Mouse (Mus musculus) forebrain, embryonic 15.5 days (tissue): ENCODE results near the gene Slc8a3. TPM values are rescaled to one million over a fixed set of nuclear protein-coding genes. Genes with fewer than 3 reads are reported as not detected.

Experiments
- ATAC-seq: fragments of 200-750 bp; cut with Nextera tagmentation; replicated peaks from 2 replicates; pipeline ENCODE4 v1.8.0; 2017; ENCODE audit warnings: mild to moderate bottlenecking, moderate TSS enrichment, moderate library complexity
- H3K27ac ChIP-seq: fragments of 300-500 bp; sonication (generic); replicated peaks from 2 replicates; pipeline ENCODE4 v1.5.1; 2015; ENCODE audit warnings: mild to moderate bottlenecking, inconsistent platforms
- H3K27me3 ChIP-seq: fragments of 300-500 bp; sonication (generic); 2 replicates; pipeline ENCODE4 v1.6.1; 2015; ENCODE audit warnings: inconsistent platforms
- H3K36me3 ChIP-seq: fragments of 300-500 bp; sonication (generic); 2 replicates; pipeline ENCODE4 v1.6.1; 2015; ENCODE audit warnings: mild to moderate bottlenecking, inconsistent platforms
- H3K4me1 ChIP-seq: fragments of 300-500 bp; sonication (generic); 2 replicates; pipeline ENCODE4 v1.6.1; 2015; ENCODE audit warnings: inconsistent platforms
- H3K4me2 ChIP-seq: fragments of 300-500 bp; sonication (generic); replicated peaks from 2 replicates; pipeline ENCODE4 v1.6.1; 2015; ENCODE audit warnings: mild to moderate bottlenecking, inconsistent platforms
- H3K4me3 ChIP-seq: fragments of 300-500 bp; sonication (generic); 2 replicates; pipeline ENCODE4 v1.5.1; 2015; ENCODE audit warnings: mild to moderate bottlenecking, inconsistent platforms
- H3K9ac ChIP-seq: fragments of 300-500 bp; sonication (generic); replicated peaks from 2 replicates; pipeline ENCODE4 v1.6.1; 2015; ENCODE audit warnings: mild to moderate bottlenecking, inconsistent platforms
- H3K9me3 ChIP-seq: fragments of 300-500 bp; sonication (generic); 2 replicates; pipeline ENCODE4 v1.6.1; 2016; ENCODE audit warnings: inconsistent platforms
- WGBS: fragments of 180-500 bp; shearing (Covaris S2); methylation state at CpG from one replicate; pipeline ENCODE4 v1.1.7; 2015; ENCODE audit warnings: mixed read lengths; 5-methylcytosine and 5-hydroxymethylcytosine counted together
- microRNA-seq: library from miRNA; unstranded; fragments of <30 nt; microRNA quantifications from one replicate; pipeline ENCODE4, GENCODE M21; 2016
- polyA plus RNA-seq: library from polyadenylated mRNA; unstranded; fragments of >200 nt; fragmentation: Nextera tagmentation; extraction: Ambion mirVana; gene quantifications from 2 replicates; pipeline ENCODE4 v1.2.1, GENCODE M21; 2015

Slc8a3 gene
- polyA plus RNA-seq, 1 experiment from 2014 or later, result 5.1 TPM

DNA sequence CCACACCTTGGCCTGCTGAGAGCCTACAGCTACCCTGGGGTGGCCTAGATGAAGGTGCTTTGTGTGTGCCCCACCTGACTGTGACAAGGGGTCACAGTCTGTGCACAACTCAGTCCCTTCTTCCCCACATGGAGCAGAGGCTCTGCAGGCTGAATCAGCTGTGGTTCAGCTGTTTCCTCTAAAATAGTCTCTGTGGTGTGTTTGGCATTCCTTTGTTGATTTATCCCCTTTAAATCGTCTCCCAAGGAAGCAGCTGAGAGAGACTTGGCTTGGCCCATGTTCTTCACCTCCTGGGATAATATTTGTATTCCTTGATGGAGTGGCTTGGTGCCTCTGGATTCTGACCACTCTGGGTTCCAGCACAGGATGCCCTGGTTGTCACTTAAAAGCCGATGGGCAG, 180.9 kb downstream of the Slc8a3 start:
- ATAC-seq, result no peak
- 62% methylated on average over 2 of the region's 2 CpGs for WGBS
- Histone ChIP-seq H3K9me3 (no peaks in the 10 kb centered on the region), H3K9ac (no peak overlapping the region), H3K36me3 (no peaks in the 10 kb centered on the region), H3K27me3 (no peaks in the 10 kb centered on the region), H3K27ac (no peak overlapping the region), H3K4me1 (no peaks in the 10 kb centered on the region), H3K4me2 (no peak overlapping the region), H3K4me3 (no peak overlapping the region)

DNA sequence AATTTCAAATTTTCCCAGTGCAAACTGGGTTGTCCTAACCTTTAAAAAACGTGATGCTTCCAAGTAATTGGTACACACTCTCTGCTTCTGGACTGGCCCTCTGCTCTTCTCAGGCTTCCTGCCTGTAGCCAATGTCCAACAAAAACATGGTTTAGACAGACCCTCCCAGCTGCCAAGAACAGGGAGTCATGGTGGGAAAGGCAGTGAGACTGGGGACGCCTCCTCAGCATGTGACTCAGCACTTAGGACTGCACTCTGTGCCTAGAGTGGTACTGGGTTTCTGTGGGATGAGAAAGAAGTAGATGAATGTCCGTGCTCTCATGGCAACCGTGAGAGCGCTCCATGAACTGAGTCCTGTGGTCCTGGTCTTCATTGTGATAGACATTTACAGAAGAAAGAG, 182.1 kb downstream of the Slc8a3 start:
- no peak for ATAC-seq

DNA sequence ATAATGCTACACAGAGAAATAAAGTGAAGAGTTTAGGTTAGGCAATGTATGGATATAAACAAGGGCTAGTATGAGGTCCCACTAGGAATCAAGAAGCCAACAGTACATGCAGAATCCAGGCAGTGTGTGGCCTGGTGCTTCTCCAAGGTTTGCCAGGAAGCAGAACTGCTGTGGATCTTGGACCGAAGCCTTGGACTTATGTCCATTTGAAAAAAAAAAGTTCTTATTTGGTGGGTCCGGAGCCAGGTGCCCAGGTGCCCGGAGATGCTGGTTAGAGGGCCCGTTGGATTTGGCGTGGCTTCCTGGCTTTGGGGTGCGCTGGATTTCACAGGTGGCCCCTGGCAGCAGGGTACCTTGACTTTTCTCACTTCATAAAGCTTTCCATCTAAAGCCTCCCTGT, 185.0 kb downstream of the Slc8a3 start:
- no peak for ATAC-seq
- Histone ChIP-seq H3K9ac (no peak overlapping the region), H3K9me3 (no peaks in the 10 kb centered on the region), H3K27me3 (no peaks in the 10 kb centered on the region), H3K36me3 (no peaks in the 10 kb centered on the region), H3K27ac (no peak overlapping the region), H3K4me2 (no peak overlapping the region), H3K4me3 (no peak overlapping the region), H3K4me1 (peaks cover 5% of the 10 kb centered on the region; the same call in 1 of the 2 replicates)
- 92% methylated on average over 6 of the region's 6 CpGs for WGBS

More for the DNA sequence above, 182.1 kb downstream of the Slc8a3 start:
- Histone ChIP-seq H3K4me1 (peaks cover 5% of the 10 kb centered on the region; the same call in 1 of the 2 replicates), H3K9ac (no peak overlapping the region), H3K9me3 (no peaks in the 10 kb centered on the region), H3K27ac (no peak overlapping the region), H3K36me3 (no peaks in the 10 kb centered on the region), H3K4me2 (no peak overlapping the region), H3K4me3 (no peak overlapping the region), H3K27me3 (no peaks in the 10 kb centered on the region)
- WGBS, result 80% methylated on average over 5 of the region's 5 CpGs

Small RNAs within 50 kb of the gene (microRNA-seq; reads per million reads assigned to microRNA genes)
- 5.3 reads per million, percentile 20 among the genes with 10 or more reads in this experiment for gene Mir3067

Other genes starting within 250 kb of the Slc8a3 start
- 0.29 and 0.33 TPM in 2 replicates for gene Gm4787, start 46.3 kb upstream of the Slc8a3 start, polyA plus RNA-seq
- 0.24 and 0.33 TPM in 2 replicates for gene Adam4, start 88.8 kb upstream of the Slc8a3 start, polyA plus RNA-seq
- gene Cox16, start 151.9 kb upstream of the Slc8a3 start, polyA plus RNA-seq, result 110 and 121 TPM in 2 replicates
- gene Gm20498, start 199.7 kb upstream of the Slc8a3 start, polyA plus RNA-seq, result 26.8 and 31.7 TPM in 2 replicates
- 32.3 and 36.0 TPM in 2 replicates for gene Synj2bp, start 199.7 kb upstream of the Slc8a3 start, polyA plus RNA-seq
- 0.50 and 0.70 TPM in 2 replicates for gene Adam21, start 235.3 kb upstream of the Slc8a3 start, polyA plus RNA-seq